Mouse (Mus musculus) heart, embryonic 15.5 days (tissue): ENCODE results near the gene Itm2b. TPM values are rescaled to one million over a fixed set of nuclear protein-coding genes. Genes with fewer than 3 reads are reported as not detected.

Experiments
- ATAC-seq: fragments of 200-750 bp; cut with Nextera tagmentation; replicated peaks from 2 replicates; pipeline ENCODE4 v1.8.0; 2017; ENCODE audit warnings: low read depth, moderate TSS enrichment; ENCODE audit not compliant: insufficient number of reproducible peaks, insufficient read depth, low FRiP score
- H3K27ac ChIP-seq: fragments of 300-500 bp; sonication (generic); 2 replicates; pipeline ENCODE4 v1.5.1; 2015; ENCODE audit warnings: mild to moderate bottlenecking, inconsistent platforms
- H3K27me3 ChIP-seq: fragments of 300-500 bp; sonication (generic); 2 replicates; pipeline ENCODE4 v1.6.1; 2015; ENCODE audit warnings: inconsistent platforms
- H3K36me3 ChIP-seq: fragments of 300-500 bp; sonication (generic); 2 replicates; pipeline ENCODE4 v1.6.1; 2015; ENCODE audit warnings: mild to moderate bottlenecking, inconsistent platforms
- H3K4me1 ChIP-seq: fragments of 300-500 bp; sonication (generic); replicated peaks from 2 replicates; pipeline ENCODE4 v1.6.1; 2015; ENCODE audit warnings: inconsistent platforms
- H3K4me2 ChIP-seq: fragments of 300-500 bp; sonication (generic); 2 replicates; pipeline ENCODE4 v1.6.1; 2015; ENCODE audit warnings: inconsistent platforms, mild to moderate bottlenecking, moderate library complexity
- H3K4me3 ChIP-seq: fragments of 300-500 bp; sonication (generic); 2 replicates; pipeline ENCODE4 v1.5.1; 2015; ENCODE audit warnings: mild to moderate bottlenecking, inconsistent platforms
- H3K9ac ChIP-seq: fragments of 300-500 bp; sonication (generic); 2 replicates; pipeline ENCODE4 v1.6.1; 2015; ENCODE audit warnings: mild to moderate bottlenecking, inconsistent platforms
- H3K9me3 ChIP-seq: fragments of 300-500 bp; sonication (generic); replicated peaks from 2 replicates; pipeline ENCODE4 v1.6.1; 2016; ENCODE audit warnings: inconsistent platforms
- WGBS: fragments of 180-500 bp; shearing (Covaris S2); methylation state at CpG from one replicate; pipeline ENCODE4 v1.1.7; 2015; ENCODE audit warnings: mixed read lengths; 5-methylcytosine and 5-hydroxymethylcytosine counted together
- polyA plus RNA-seq: library from polyadenylated mRNA; unstranded; fragments of >200 nt; fragmentation: Nextera tagmentation; extraction: Ambion mirVana; gene quantifications from 2 replicates; pipeline ENCODE4 v1.2.1, GENCODE M21; 2015

Itm2b gene
- polyA plus RNA-seq, 1 experiment from 2014 or later, result 728 TPM

GRCm38 (mm10) chr14:73313396-73313795 lies 71.7 kb downstream of the Itm2b start:
- Histone ChIP-seq H3K4me3 (no peak overlapping the region), H3K4me1 (peaks cover 11% of the 10 kb centered on the region), H3K9me3 (no peaks in the 10 kb centered on the region), H3K36me3 (no peaks in the 10 kb centered on the region), H3K4me2 (0 out of 2 replicates have a peak overlapping the region, but pooled peaks have one; percentile 11), H3K9ac (no peak overlapping the region), H3K27me3 (no peaks in the 10 kb centered on the region), H3K27ac (no peak overlapping the region)
- WGBS, result 27% methylated on average over 5 of the region's 5 CpGs
- ATAC-seq, result 0 out of 2 replicates have a peak, but pooled peaks have one; percentile 39

- Histone ChIP-seq H3K9me3 (no peaks in the 10 kb centered on the region), H3K4me2 (0 out of 2 replicates have a peak overlapping the region, but pooled peaks have one; percentile 11), H3K36me3 (no peaks in the 10 kb centered on the region), H3K4me1 (peaks cover 14% of the 10 kb centered on the region), H3K27me3 (no peaks in the 10 kb centered on the region), H3K27ac (no peak overlapping the region), H3K4me3 (no peak overlapping the region), H3K9ac (no peak overlapping the region)
- 71% methylated on average over 5 of the region's 5 CpGs for WGBS
- no peak for ATAC-seq
These were observed 72.2 kb downstream of the Itm2b start for GRCm38 (mm10) chr14:73312909-73313308.

Other genes with a start within 250 kb of the Itm2b start
- gene Lpar6, start 147.4 kb downstream of the Itm2b start, polyA plus RNA-seq, result 8.7 and 8.8 TPM in 2 replicates
- gene Rb1, start 59.5 kb downstream of the Itm2b start, polyA plus RNA-seq, result 9.9 and 12.7 TPM in 2 replicates
- gene Med4, start 124.7 kb upstream of the Itm2b start, polyA plus RNA-seq, result 48.4 and 51.6 TPM in 2 replicates
- gene Sucla2, start 140.0 kb upstream of the Itm2b start, polyA plus RNA-seq, result 195 and 257 TPM in 2 replicates
- gene Nudt15, start 163.0 kb upstream of the Itm2b start, polyA plus RNA-seq, result 4.2 and 4.6 TPM in 2 replicates